Mouse (Mus musculus): ENCODE data around the gene Bcl2l12. TPM values are rescaled to one million over a fixed set of nuclear protein-coding genes. Genes with fewer than 3 reads are reported as not detected.
A peak's percentile ranks its signal among the peaks of the same experiment; 100 is the strongest.

The Bcl2l12 gene
- total and polyA plus RNA-seq, 3 experiments = 16.6 to 24.6 TPM; not detected in 1

- TF ChIP-seq BHLHE40 (IDR thresholded peaks at IDR 0.05; ENCODE audit: borderline replicate concordance, low read depth, low read length) (no peak), NRF1 (IDR thresholded peaks at IDR 0.05; ENCODE audit: insufficient read depth, low read depth, low read length, poor library complexity, severe bottlenecking) (0 out of 2 replicates have a peak, but pooled peaks have one; percentile 26), MAX (IDR thresholded peaks at IDR 0.05; ENCODE audit: low read length) (no peak), HCFC1 (IDR thresholded peaks at IDR 0.05; ENCODE audit: low read depth, low read length) (peak; percentile 82), POLR2A (IDR thresholded peaks at IDR 0.05; ENCODE audit: control insufficient read depth in 1 of 2, insufficient read depth in 1 of 2, low read depth in 1 of 2, low read length in 2 of 2, poor library complexity in 1 of 2) (peak; percentile 50 to 79; a peak in 3 of 4 replicates)
Measured at GRCm38 (mm10) chr7:44986192-44986878, 12.2 kb downstream of the Bcl2l12 start, which contains the start of gene Prmt1 (continued).

DNA sequence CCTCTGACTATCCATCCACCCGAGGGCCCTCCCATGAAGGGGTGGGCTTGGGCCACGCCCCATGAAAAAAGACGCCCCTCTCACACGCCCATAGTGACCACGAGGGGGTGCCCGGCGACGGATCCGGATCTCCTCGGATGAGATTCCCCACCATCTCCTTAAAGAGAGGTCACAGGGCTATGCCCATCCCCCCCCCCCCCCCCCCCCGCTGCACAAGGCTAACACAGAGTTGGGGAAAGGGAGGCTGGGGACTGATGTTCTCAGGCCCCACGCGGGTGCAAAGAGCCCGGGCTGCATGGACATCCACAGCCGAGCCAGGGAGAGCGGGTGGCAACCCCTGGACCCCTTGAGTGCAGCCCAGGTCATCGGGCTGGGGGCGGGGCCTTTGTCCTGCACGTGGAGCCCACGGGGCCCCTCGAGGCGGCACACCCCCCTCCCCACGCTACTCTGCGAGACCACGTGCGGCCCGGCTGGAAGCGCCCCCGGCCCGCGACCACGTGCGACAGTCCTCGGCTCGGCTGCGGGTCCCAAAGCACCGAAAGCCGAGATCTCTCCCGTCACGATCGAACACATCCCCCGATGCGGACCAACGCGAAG is 12.8 kb downstream of the Bcl2l12 start:
- Histone ChIP-seq H3K36me3 (ENCODE audit: control insufficient read depth in 1 of 2, insufficient read depth in 2 of 2, low read length in 2 of 2) (peaks cover 9 to 10% of the 10 kb centered on the region in 2 experiments), H3K4me1 (ENCODE audit: control insufficient read depth in 1 of 2, insufficient read depth in 2 of 2, low read length in 2 of 2) (peaks cover 0 to 11% of the 10 kb centered on the region in 2 experiments; a peak in 3 of 4 replicates), H3K79me2 (ENCODE audit: control insufficient read depth, insufficient read depth, low read length, poor library complexity) (peaks cover 45% of the 10 kb centered on the region), H3K27me3 (ENCODE audit: control insufficient read depth in 1 of 2, insufficient read depth in 2 of 2, low read length in 2 of 2) (no peaks in the 10 kb centered on the region), H3K9ac (ENCODE audit: control insufficient read depth, low read depth, low read length, poor library complexity, severe bottlenecking) (peak overlapping the region; percentile 99), H3K27ac (ENCODE audit: control insufficient read depth, low read depth, low read length) (peak overlapping the region; percentile 86), H3K9me3 (replicated peaks; ENCODE audit: insufficient read depth, low read length) (no peaks in the 10 kb centered on the region), H3K4me3 (ENCODE audit: control insufficient read depth in 1 of 2, insufficient read depth in 1 of 2, low read depth in 2 of 2, low read length in 2 of 2) (peak overlapping the region; percentile 72 to 99)
- peak; percentile 74 for DNase-seq (ENCODE audit: low read depth, low spot score)
- TF ChIP-seq JUND (IDR thresholded peaks at IDR 0.05; ENCODE audit: low read depth, low read length) (no peak), ZMIZ1 (IDR thresholded peaks at IDR 0.05; ENCODE audit: low read depth, low read length) (no peak), RCOR1 (IDR thresholded peaks at IDR 0.05; ENCODE audit: low read depth, low read length) (no peak), RAD21 (IDR thresholded peaks at IDR 0.05; ENCODE audit: low read depth, low read length) (no peak), MAX (IDR thresholded peaks at IDR 0.05; ENCODE audit: low read length) (peak; percentile 94), MYC (IDR thresholded peaks at IDR 0.05; ENCODE audit: low read depth, low read length) (peak; percentile 93), POLR2A (IDR thresholded peaks at IDR 0.05; ENCODE audit: control insufficient read depth in 1 of 2, insufficient read depth in 1 of 2, low read depth in 1 of 2, low read length in 2 of 2, poor library complexity in 1 of 2) (no peak), BHLHE40 (IDR thresholded peaks at IDR 0.05; ENCODE audit: borderline replicate concordance, low read depth, low read length) (no peak; the same call in 1 of the 2 replicates), EP300 (IDR thresholded peaks at IDR 0.05; ENCODE audit: low read depth in 1 of 2, low read length in 2 of 2) (no peak), USF2 (IDR thresholded peaks at IDR 0.05; ENCODE audit: borderline replicate concordance in 1 of 2, insufficient read depth in 1 of 2, low read depth in 1 of 2, low read length in 2 of 2) (no peak), POLR2AphosphoS2 (IDR thresholded peaks at IDR 0.05; ENCODE audit: low read length) (peak; percentile 20; the same call in 1 of the 2 replicates), MYB (IDR thresholded peaks at IDR 0.05; ENCODE audit: low read depth, low read length) (no peak), KAT2A (conservative IDR thresholded peaks at IDR 0.05; ENCODE audit: low read depth, low read length) (no peak), NELFE (IDR thresholded peaks at IDR 0.05; ENCODE audit: low read depth, low read length) (no peak), E2F4 (IDR thresholded peaks at IDR 0.05; ENCODE audit: borderline replicate concordance, low read depth, low read length) (no peak; the same call in 1 of the 2 replicates), CHD1 (IDR thresholded peaks at IDR 0.05; ENCODE audit: low read depth, low read length) (0 out of 2 replicates have a peak, but pooled peaks have one; percentile 47), ETS1 (IDR thresholded peaks at IDR 0.05; ENCODE audit: low read depth, low read length) (0 out of 2 replicates have a peak, but pooled peaks have one; percentile 3), TBP (IDR thresholded peaks at IDR 0.05; ENCODE audit: low read depth, low read length) (no peak), ELF1 (IDR thresholded peaks at IDR 0.05; ENCODE audit: low read depth, low read length) (no peak), USF1 (IDR thresholded peaks at IDR 0.05; ENCODE audit: low read depth, low read length) (peak; percentile 26; the same call in 1 of the 2 replicates), UBTF (IDR thresholded peaks at IDR 0.05; ENCODE audit: borderline replicate concordance, insufficient read depth, low read depth, low read length) (no peak), HCFC1 (IDR thresholded peaks at IDR 0.05; ENCODE audit: low read depth, low read length) (no peak), SMC3 (IDR thresholded peaks at IDR 0.05; ENCODE audit: low read depth, low read length) (0 out of 2 replicates have a peak, but pooled peaks have one; percentile 7), TAL1 (IDR thresholded peaks at IDR 0.05; ENCODE audit: low read length) (no peak), GATA1 (IDR thresholded peaks at IDR 0.05; ENCODE audit: low read depth, low read length) (no peak), POLR2AphosphoS5 (IDR thresholded peaks at IDR 0.05; ENCODE audit: borderline replicate concordance, low read depth, low read length) (no peak), MAZ (IDR thresholded peaks at IDR 0.05; ENCODE audit: low read depth, low read length) (no peak), MXI1 (IDR thresholded peaks at IDR 0.05; ENCODE audit: low read depth, low read length) (peak; percentile 95), ZKSCAN1 (IDR thresholded peaks at IDR 0.05; ENCODE audit: low read depth, low read length) (no peak), SIN3A (IDR thresholded peaks at IDR 0.05; ENCODE audit: low read length) (peak; percentile 72; the same call in 1 of the 2 replicates)
